Mouse (Mus musculus): ENCODE measurements at regions not wholly inside any gene's neighbourhood (a gene's known extent, or its start where the extent isn't known, plus 50 kb on each side); places are given as distances from the start of the nearest gene placed in this dataset.

DNA sequence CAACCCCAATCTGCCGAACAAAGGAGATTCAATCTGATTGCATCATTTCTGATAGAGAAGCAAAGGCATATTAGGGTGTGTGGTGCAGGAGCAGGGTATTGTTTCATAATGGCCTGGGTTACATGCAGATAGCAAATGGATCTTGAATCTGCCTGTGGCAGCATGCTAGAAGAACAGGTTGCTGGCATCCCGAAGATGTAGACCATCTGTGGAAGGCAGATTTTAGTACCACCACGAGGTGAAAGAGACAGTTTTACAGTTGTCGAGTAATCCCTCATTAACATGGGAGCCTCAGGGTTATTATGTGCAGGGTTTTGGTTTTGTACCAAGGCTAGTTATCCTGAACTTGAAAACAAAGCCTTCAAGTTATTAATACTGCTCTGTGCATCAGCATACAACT is 140.9 kb downstream of the H2afy start:
- Histone ChIP-seq H3K4me1 (ENCODE audit: control insufficient read depth, insufficient read depth, low read length) (no peaks in the 10 kb centered on the region), H3K79me2 (ENCODE audit: control insufficient read depth, insufficient read depth, low read length) (no peaks in the 10 kb centered on the region), H3K36me3 (ENCODE audit: control insufficient read depth, insufficient read depth, low read length) (no peaks in the 10 kb centered on the region), H3K27me3 (ENCODE audit: control insufficient read depth, insufficient read depth, low read length) (no peaks in the 10 kb centered on the region), H3K27ac (replicated peaks; ENCODE audit: insufficient read depth, low read depth, low read length) (no peak overlapping the region), H3K9ac (ENCODE audit: low read depth, low read length) (no peak overlapping the region), H3K4me3 (ENCODE audit: insufficient read depth, low read depth, low read length) (no peak overlapping the region)
- WGBS = 77% methylated on average over 4 of the region's 4 CpGs
- TF ChIP-seq CTCF (IDR thresholded peaks at IDR 0.05; ENCODE audit: low read depth, low read length) (no peak), POLR2A (IDR thresholded peaks at IDR 0.05; ENCODE audit: extremely low read depth, insufficient read depth, low read length) (no peak)
- no peak for DNase-seq (ENCODE audit: extremely low read depth, low read depth, low spot score)

DNA sequence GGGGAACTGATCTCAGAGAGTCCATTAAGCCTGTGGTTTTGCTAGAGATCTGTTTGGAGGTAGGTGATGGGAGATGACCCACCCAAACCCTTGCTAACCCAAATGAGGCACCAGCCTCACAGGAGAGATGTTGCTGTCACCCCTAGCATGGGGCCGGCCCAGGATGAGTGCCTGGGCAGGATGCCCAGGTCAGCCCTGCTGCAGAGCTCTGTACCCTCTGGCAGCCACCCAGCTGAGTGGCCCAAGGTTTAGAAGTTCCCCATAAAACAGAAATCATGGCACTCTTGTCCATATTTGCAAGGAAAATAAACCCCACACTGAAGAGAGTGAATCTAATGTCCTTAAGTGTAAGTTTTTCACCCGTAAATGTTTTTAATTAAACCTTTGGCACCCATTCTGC is 141.7 kb downstream of the H2afy start:
- no peaks in the 10 kb centered on the region for H3K27me3 ChIP-seq (ENCODE audit: control insufficient read depth, insufficient read depth, low read length)
- no peak overlapping the region for H3K9ac ChIP-seq (ENCODE audit: low read depth, low read length)
- TF ChIP-seq CTCF (IDR thresholded peaks at IDR 0.05; ENCODE audit: low read depth, low read length) (no peak), POLR2A (IDR thresholded peaks at IDR 0.05; ENCODE audit: extremely low read depth, insufficient read depth, low read length) (no peak)
- H3K4me1 ChIP-seq (ENCODE audit: control insufficient read depth, insufficient read depth, low read length) = no peaks in the 10 kb centered on the region
- WGBS = 55% methylated on average over 2 of the region's 2 CpGs
- no peak overlapping the region for H3K4me3 ChIP-seq (ENCODE audit: insufficient read depth, low read depth, low read length)
- H3K36me3 ChIP-seq (ENCODE audit: control insufficient read depth, insufficient read depth, low read length) = no peaks in the 10 kb centered on the region
- no peak for DNase-seq (ENCODE audit: extremely low read depth, low read depth, low spot score)
- no peak overlapping the region for H3K27ac ChIP-seq (replicated peaks; ENCODE audit: insufficient read depth, low read depth, low read length)
- no peaks in the 10 kb centered on the region for H3K79me2 ChIP-seq (ENCODE audit: control insufficient read depth, insufficient read depth, low read length)

DNA sequence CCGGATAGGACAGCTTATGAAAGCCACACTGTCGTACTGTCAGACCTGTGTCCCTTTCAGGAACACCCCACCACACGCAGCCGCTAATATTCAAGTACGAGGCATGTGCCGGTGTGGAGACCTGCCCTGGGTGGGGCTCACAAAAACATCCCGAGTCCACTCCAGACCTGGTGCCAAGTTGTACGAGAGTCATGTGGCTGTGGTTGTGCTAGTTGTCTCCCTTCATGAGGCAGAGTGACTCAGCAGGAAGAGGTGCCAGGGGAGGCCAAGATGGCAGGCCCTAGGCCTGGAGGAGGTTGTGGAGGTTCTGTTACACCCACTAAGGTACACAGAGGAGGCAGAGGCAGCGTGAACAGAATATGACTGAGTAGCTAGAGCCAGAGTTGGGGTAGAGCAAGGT is 143.5 kb downstream of the H2afy start:
- 94% methylated on average over 9 of the region's 9 CpGs for WGBS
- H3K4me3 ChIP-seq (ENCODE audit: insufficient read depth, low read depth, low read length) = no peak overlapping the region
- H3K9ac ChIP-seq (ENCODE audit: low read depth, low read length) = no peak overlapping the region
- H3K36me3 ChIP-seq (ENCODE audit: control insufficient read depth, insufficient read depth, low read length) = no peaks in the 10 kb centered on the region
- TF ChIP-seq POLR2A (IDR thresholded peaks at IDR 0.05; ENCODE audit: extremely low read depth, insufficient read depth, low read length) (no peak), CTCF (IDR thresholded peaks at IDR 0.05; ENCODE audit: low read depth, low read length) (no peak)
- H3K79me2 ChIP-seq (ENCODE audit: control insufficient read depth, insufficient read depth, low read length) = no peaks in the 10 kb centered on the region
- no peak for DNase-seq (ENCODE audit: extremely low read depth, low read depth, low spot score)
- no peaks in the 10 kb centered on the region for H3K27me3 ChIP-seq (ENCODE audit: control insufficient read depth, insufficient read depth, low read length)
- H3K27ac ChIP-seq (replicated peaks; ENCODE audit: insufficient read depth, low read depth, low read length) = no peak overlapping the region
- H3K4me1 ChIP-seq (ENCODE audit: control insufficient read depth, insufficient read depth, low read length) = no peaks in the 10 kb centered on the region

DNA sequence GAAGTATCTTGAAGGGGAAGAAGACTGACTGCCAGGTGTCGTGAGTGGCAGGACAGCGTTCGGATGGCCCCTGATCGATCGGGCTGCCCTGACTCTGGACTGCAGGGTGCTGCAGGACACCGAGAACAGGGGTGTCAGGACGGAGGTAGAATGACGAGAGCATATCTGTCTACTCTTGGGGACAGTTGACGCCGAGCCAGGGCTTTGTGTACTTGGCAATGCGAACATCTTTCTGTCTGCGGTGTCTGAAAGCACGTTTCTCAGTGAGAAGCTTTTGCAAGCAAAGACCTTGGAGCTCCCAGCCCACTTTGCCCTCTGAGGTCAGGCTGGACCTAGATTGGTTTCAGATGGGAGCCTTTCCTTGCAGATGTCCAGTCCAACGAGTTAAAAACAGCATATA is 144.9 kb downstream of the H2afy start:
- H3K27me3 ChIP-seq (ENCODE audit: control insufficient read depth, insufficient read depth, low read length) = no peaks in the 10 kb centered on the region
- H3K27ac ChIP-seq (replicated peaks; ENCODE audit: insufficient read depth, low read depth, low read length) = no peak overlapping the region
- H3K36me3 ChIP-seq (ENCODE audit: control insufficient read depth, insufficient read depth, low read length) = no peaks in the 10 kb centered on the region
- no peak overlapping the region for H3K4me3 ChIP-seq (ENCODE audit: insufficient read depth, low read depth, low read length)
- H3K79me2 ChIP-seq (ENCODE audit: control insufficient read depth, insufficient read depth, low read length) = no peaks in the 10 kb centered on the region
- H3K4me1 ChIP-seq (ENCODE audit: control insufficient read depth, insufficient read depth, low read length) = no peaks in the 10 kb centered on the region
- TF ChIP-seq CTCF (IDR thresholded peaks at IDR 0.05; ENCODE audit: low read depth, low read length) (no peak), POLR2A (IDR thresholded peaks at IDR 0.05; ENCODE audit: extremely low read depth, insufficient read depth, low read length) (no peak)
- 60% methylated on average over 14 of the region's 14 CpGs for WGBS
- H3K9ac ChIP-seq (ENCODE audit: low read depth, low read length) = no peak overlapping the region
- no peak for DNase-seq (ENCODE audit: extremely low read depth, low read depth, low spot score)

DNA sequence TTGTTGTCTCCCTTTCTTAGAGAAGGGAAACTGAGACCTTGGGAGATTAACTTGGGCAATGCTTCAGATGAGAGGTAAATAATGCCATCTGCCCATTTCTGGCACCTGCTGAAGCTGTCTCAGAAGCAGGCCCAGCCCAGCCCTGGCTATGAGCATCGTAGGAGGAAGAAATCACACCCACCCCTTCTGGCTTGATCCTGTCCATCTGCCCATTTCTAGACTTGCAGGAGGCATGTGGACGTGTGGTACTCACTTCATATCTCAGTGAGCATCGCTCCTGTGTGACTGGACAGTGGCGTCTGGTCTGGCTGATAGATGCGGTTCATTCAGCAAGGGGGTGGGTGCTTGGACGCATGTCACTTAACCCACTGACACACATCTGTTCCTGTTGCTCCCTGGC is 146.0 kb downstream of the H2afy start:
- no peak overlapping the region for H3K9ac ChIP-seq (ENCODE audit: low read depth, low read length)

DNA sequence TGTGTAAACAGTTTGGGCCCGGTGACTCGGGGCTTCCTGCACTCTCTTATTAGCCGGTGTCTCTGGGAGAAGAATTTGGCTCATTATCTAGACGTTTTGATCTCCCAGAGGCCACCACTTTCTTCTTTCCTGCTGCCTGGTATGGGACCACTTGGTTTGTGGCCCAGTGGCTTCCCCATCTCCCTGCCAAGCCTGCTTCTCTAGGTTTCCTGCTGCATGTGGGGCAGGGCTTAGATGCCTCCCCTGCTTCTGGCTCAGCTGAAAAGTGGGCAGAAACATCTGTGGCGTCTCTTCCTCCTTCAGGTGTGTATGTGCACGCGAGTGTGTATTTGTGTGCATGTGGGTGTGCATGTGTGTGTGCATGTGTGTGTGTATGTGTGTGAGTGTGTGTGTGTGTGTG is 146.8 kb downstream of the H2afy start:
- H3K4me3 ChIP-seq (ENCODE audit: insufficient read depth, low read depth, low read length) = no peak overlapping the region
- no peak overlapping the region for H3K27ac ChIP-seq (replicated peaks; ENCODE audit: insufficient read depth, low read depth, low read length)
- 52% methylated on average over 7 of the region's 7 CpGs for WGBS
- no peaks in the 10 kb centered on the region for H3K27me3 ChIP-seq (ENCODE audit: control insufficient read depth, insufficient read depth, low read length)
- H3K79me2 ChIP-seq (ENCODE audit: control insufficient read depth, insufficient read depth, low read length) = no peaks in the 10 kb centered on the region
- H3K4me1 ChIP-seq (ENCODE audit: control insufficient read depth, insufficient read depth, low read length) = no peaks in the 10 kb centered on the region
- DNase-seq (ENCODE audit: extremely low read depth, low read depth, low spot score) = no peak
- no peak overlapping the region for H3K9ac ChIP-seq (ENCODE audit: low read depth, low read length)
- no peak for TF ChIP-seq CTCF (IDR thresholded peaks at IDR 0.05; ENCODE audit: low read depth, low read length)
- no peak for TF ChIP-seq POLR2A (IDR thresholded peaks at IDR 0.05; ENCODE audit: extremely low read depth, insufficient read depth, low read length)
- H3K36me3 ChIP-seq (ENCODE audit: control insufficient read depth, insufficient read depth, low read length) = no peaks in the 10 kb centered on the region

More for the DNA sequence above, 146.0 kb downstream of the H2afy start:
- 89% methylated on average over 6 of the region's 6 CpGs for WGBS
- no peaks in the 10 kb centered on the region for H3K79me2 ChIP-seq (ENCODE audit: control insufficient read depth, insufficient read depth, low read length)
- no peaks in the 10 kb centered on the region for H3K36me3 ChIP-seq (ENCODE audit: control insufficient read depth, insufficient read depth, low read length)
- no peaks in the 10 kb centered on the region for H3K27me3 ChIP-seq (ENCODE audit: control insufficient read depth, insufficient read depth, low read length)
- no peak overlapping the region for H3K27ac ChIP-seq (replicated peaks; ENCODE audit: insufficient read depth, low read depth, low read length)
- no peaks in the 10 kb centered on the region for H3K4me1 ChIP-seq (ENCODE audit: control insufficient read depth, insufficient read depth, low read length)
- no peak for TF ChIP-seq CTCF (IDR thresholded peaks at IDR 0.05; ENCODE audit: low read depth, low read length)
- no peak for TF ChIP-seq POLR2A (IDR thresholded peaks at IDR 0.05; ENCODE audit: extremely low read depth, insufficient read depth, low read length)
- DNase-seq (ENCODE audit: extremely low read depth, low read depth, low spot score) = no peak
- no peak overlapping the region for H3K4me3 ChIP-seq (ENCODE audit: insufficient read depth, low read depth, low read length)

Measured in liver, adult 2 months (tissue).